Mouse (Mus musculus) megakaryocyte-erythroid progenitor cell, adult 5-6 weeks (primary cell): ENCODE data around the gene Tnfaip8l1. TPM values are rescaled to one million over a fixed set of nuclear protein-coding genes. Genes with fewer than 3 reads are reported as not detected.

Experiments used
- ATAC-seq: replicated peaks from 2 replicates; pipeline ENCODE4 v1.8.0; 2016; ENCODE audit warnings: mild to moderate bottlenecking, inconsistent platforms; ENCODE audit not compliant: severe bottlenecking, poor library complexity, low FRiP score, low TSS enrichment
- total RNA-seq, 2 experiments: library from RNA; stranded (forward) in 1 of 2; stranded (reverse) in 1 of 2; fragments of 200-1000, 215-1000 nt in 1 of 2; fragments of >200 nt in 1 of 2; fragmentation: Nextera tagmentation in 1 of 2; gene quantifications; 2 replicates each; pipeline ENCODE4 v1.2.3; 2014 to 2017

Gene Tnfaip8l1
- total RNA-seq, 2 experiments from 2014 or later, result 0.76 TPM; not detected in 1

GRCm38 (mm10) chr17:56136558-56136957, 25.7 kb upstream of the Tnfaip8l1 start:
- ATAC-seq, result no peak

- no peak for ATAC-seq
Observed at GRCm38 (mm10) chr17:56137839-56138613, 24.3 kb upstream of the Tnfaip8l1 start.

- no peak for ATAC-seq
Observed at GRCm38 (mm10) chr17:56139355-56139754, 22.9 kb upstream of the Tnfaip8l1 start.

GRCm38 (mm10) chr17:56139858-56140595, 22.2 kb upstream of the Tnfaip8l1 start, which contains the start of gene Sema6b:
Sema6b (minus strand) TSS chr17:56140343.
- no peak for ATAC-seq

- ATAC-seq, result no peak
Observed at GRCm38 (mm10) chr17:56141702-56142605, 20.3 kb upstream of the Tnfaip8l1 start.

GRCm38 (mm10) chr17:56144546-56144945, 17.7 kb upstream of the Tnfaip8l1 start:
- no peak for ATAC-seq

- ATAC-seq, result no peak
Observed at GRCm38 (mm10) chr17:56146131-56146530, 16.1 kb upstream of the Tnfaip8l1 start.

GRCm38 (mm10) chr17:56147420-56147819, 14.9 kb upstream of the Tnfaip8l1 start:
- no peak for ATAC-seq

GRCm38 (mm10) chr17:56148280-56148679, 14.0 kb upstream of the Tnfaip8l1 start:
- ATAC-seq, result no peak

GRCm38 (mm10) chr17:56148790-56149618, 13.3 kb upstream of the Tnfaip8l1 start:
- no peak for ATAC-seq

GRCm38 (mm10) chr17:56149897-56150296, 12.4 kb upstream of the Tnfaip8l1 start:
- ATAC-seq, result no peak

GRCm38 (mm10) chr17:56153643-56154042, 8.6 kb upstream of the Tnfaip8l1 start:
- no peak for ATAC-seq

- ATAC-seq, result peak; percentile 13; the same call in 1 of the 2 replicates
Observed at GRCm38 (mm10) chr17:56159729-56160128, 2.5 kb upstream of the Tnfaip8l1 start.

- no peak for ATAC-seq
Observed at GRCm38 (mm10) chr17:56163523-56164102, 1.3 kb downstream of the Tnfaip8l1 start.

GRCm38 (mm10) chr17:56164510-56164909, 2.2 kb downstream of the Tnfaip8l1 start:
- ATAC-seq, result no peak

- no peak for ATAC-seq
Observed at GRCm38 (mm10) chr17:56165671-56166070, 3.4 kb downstream of the Tnfaip8l1 start.

GRCm38 (mm10) chr17:56169830-56170229, 7.6 kb downstream of the Tnfaip8l1 start:
- no peak for ATAC-seq

- ATAC-seq, result no peak
Observed at GRCm38 (mm10) chr17:56170636-56171035, 8.4 kb downstream of the Tnfaip8l1 start.
